Mouse (Mus musculus): ENCODE data around the gene Aff3.

The Aff3 gene

GRCm38 (mm10) chr1:38217912-38218795 is 446.6 kb downstream of the Aff3 start:
- POLR2A ChIA-PET, result interaction anchor here in 1 of 4 experiments (0.5 kb wide), 1 partner anchor 290 kb away, joined by 3 read pairs; no protein-coding TSS in a partner anchor

GRCm38 (mm10) chr1:38217098-38217497 is 447.7 kb downstream of the Aff3 start:
- CTCF ChIA-PET, result interaction anchor here in 1 of 4 experiments (0.6 kb wide), 1 partner anchor 21 kb away, joined by 3 read pairs; no protein-coding TSS in a partner anchor
- POLR2A ChIA-PET, result no interaction called here

More at GRCm38 (mm10) chr1:38217912-38218795, 446.6 kb downstream of the Aff3 start:
- CTCF ChIA-PET, result interaction anchor here in 3 of 4 experiments (0.7 to 1.2 kb wide), 3 partner anchors 33 to 35 kb away, joined by 3 to 4 read pairs (median 3); no protein-coding TSS in a partner anchor

GRCm38 (mm10) chr1:38213377-38213776 is 451.4 kb downstream of the Aff3 start:
- POLR2A ChIA-PET, result interaction anchor here in 1 of 4 experiments (1.6 kb wide), 1 partner anchor 18 kb away, joined by 3 read pairs; no protein-coding TSS in a partner anchor

GRCm38 (mm10) chr1:38212386-38212785 is 452.4 kb downstream of the Aff3 start:
- ChIA-PET POLR2A (interaction anchor here in 1 of 4 experiments (1.6 kb wide), 1 partner anchor 19 kb away, joined by 3 read pairs; no protein-coding TSS in a partner anchor), CTCF (interaction anchor here in 1 of 4 experiments (0.5 kb wide), 1 partner anchor 107 kb away, joined by 4 read pairs; no protein-coding TSS in a partner anchor)

More at GRCm38 (mm10) chr1:38213377-38213776, 451.4 kb downstream of the Aff3 start:
- CTCF ChIA-PET, result no interaction called here

- POLR2A ChIA-PET, result interaction anchor here in 2 of 4 experiments (0.6 to 1.3 kb wide), 2 partner anchors 11 to 181 kb away, joined by 3 to 5 read pairs; no protein-coding TSS in a partner anchor
Measured at GRCm38 (mm10) chr1:38202475-38203183, 462.1 kb downstream of the Aff3 start.

GRCm38 (mm10) chr1:38201796-38202195 is 463.0 kb downstream of the Aff3 start:
- POLR2A ChIA-PET, result interaction anchor here in 1 of 4 experiments (1.3 kb wide), 1 partner anchor 10 kb away, joined by 3 read pairs; no protein-coding TSS in a partner anchor
- CTCF ChIA-PET, result interaction anchor here in 2 of 4 experiments (0.7 to 1.8 kb wide), 2 partner anchors 16 kb away, joined by 3 to 6 read pairs; no protein-coding TSS in a partner anchor

More at GRCm38 (mm10) chr1:38202475-38203183, 462.1 kb downstream of the Aff3 start:
- CTCF ChIA-PET, result interaction anchor here in 3 of 4 experiments (0.5 to 1.8 kb wide), 7 partner anchors 9 to 568 kb away, joined by 3 to 6 read pairs (median 4); no protein-coding TSS in a partner anchor

GRCm38 (mm10) chr1:38199669-38200635 is 464.8 kb downstream of the Aff3 start:
- ChIA-PET CTCF (interaction anchor here (0.6 to 3.3 kb wide), 11 partner anchors 14 to 806 kb away, joined by 3 to 28 read pairs (median 4); no protein-coding TSS in a partner anchor), POLR2A (no interaction called here)

- ChIA-PET CTCF (interaction anchor here in 3 of 4 experiments (1.5 to 3.3 kb wide), 3 partner anchors 13 to 54 kb away, joined by 4 to 28 read pairs (median 24); no protein-coding TSS in a partner anchor), POLR2A (interaction anchor here in 1 of 4 experiments (0.6 to 1.5 kb wide), 2 partner anchors 11 to 1083 kb away, joined by 3 read pairs; no protein-coding TSS in a partner anchor)
Measured at GRCm38 (mm10) chr1:38198393-38199029, 466.2 kb downstream of the Aff3 start.

GRCm38 (mm10) chr1:38197145-38197682 is 467.5 kb downstream of the Aff3 start:
- ChIA-PET POLR2A (interaction anchor here in 2 of 4 experiments (1.2 to 1.5 kb wide), 2 partner anchors 10 to 13 kb away, joined by 3 read pairs; no protein-coding TSS in a partner anchor), CTCF (interaction anchor here in 3 of 4 experiments (0.9 to 1.4 kb wide), 3 partner anchors 12 kb away, joined by 3 to 7 read pairs (median 3); no protein-coding TSS in a partner anchor)

GRCm38 (mm10) chr1:38195721-38196120 is 469.0 kb downstream of the Aff3 start:
- POLR2A ChIA-PET, result interaction anchor here in 1 of 4 experiments (0.9 kb wide), 1 partner anchor 11 kb away, joined by 3 read pairs; no protein-coding TSS in a partner anchor
- CTCF ChIA-PET, result interaction anchor here in 2 of 4 experiments (0.5 to 1.9 kb wide), 2 partner anchors 10 to 464 kb away, joined by 3 to 8 read pairs; no protein-coding TSS in a partner anchor

GRCm38 (mm10) chr1:38186227-38186545 is 478.6 kb downstream of the Aff3 start:
- ChIA-PET POLR2A (interaction anchor here in 1 of 4 experiments (1.4 kb wide), 1 partner anchor 596 kb away, joined by 3 read pairs; no protein-coding TSS in a partner anchor), CTCF (interaction anchor here (0.6 to 2.3 kb wide), 77 partner anchors 9 to 751 kb away, joined by 3 to 69 read pairs (median 5); partner anchors contain the start of gene Chst10 (in 1 of the 4))

GRCm38 (mm10) chr1:38185517-38186226 is 479.1 kb downstream of the Aff3 start:
- CTCF ChIA-PET, result interaction anchor here (0.5 to 2.3 kb wide), 139 partner anchors 10 to 893 kb away, joined by 3 to 69 read pairs (median 4); partner anchors contain the start of gene Chst10 (in 1 of the 4)
- POLR2A ChIA-PET, result interaction anchor here in 3 of 4 experiments (0.6 to 1.4 kb wide), 4 partner anchors 10 to 596 kb away, joined by 3 read pairs; no protein-coding TSS in a partner anchor

- CTCF ChIA-PET, result no interaction called here
- POLR2A ChIA-PET, result no interaction called here
Measured at GRCm38 (mm10) chr1:38181020-38181550, 483.7 kb downstream of the Aff3 start.

GRCm38 (mm10) chr1:38178929-38179328 is 485.8 kb downstream of the Aff3 start:
- ChIA-PET CTCF (no interaction called here), POLR2A (interaction anchor here in 1 of 4 experiments (0.7 kb wide), 1 partner anchor 1812 kb away, joined by 3 read pairs; no protein-coding TSS in a partner anchor)

- ChIA-PET POLR2A (interaction anchor here in 1 of 4 experiments (0.5 kb wide), 1 partner anchor 242 kb away, joined by 3 read pairs; no protein-coding TSS in a partner anchor), CTCF (interaction anchor here in 2 of 4 experiments (0.5 to 1.7 kb wide), 2 partner anchors 9 to 500 kb away, joined by 3 to 5 read pairs; no protein-coding TSS in a partner anchor)
Measured at GRCm38 (mm10) chr1:38176077-38176476, 488.7 kb downstream of the Aff3 start.
